Mouse (Mus musculus) lung, postnatal 0 days (tissue): ENCODE results near the gene Cenpc1.

Experiments used
- CTCF ChIP-seq: IDR thresholded peaks from 2 replicates; pipeline ENCODE4 v1.5.1; 2016; ENCODE audit warnings: antibody characterized with exemption, mild to moderate bottlenecking
- EP300 ChIP-seq: IDR thresholded peaks from 2 replicates; pipeline ENCODE4 v1.6.1; 2016; ENCODE audit warnings: antibody characterized with exemption, mild to moderate bottlenecking, control low read depth

DNA sequence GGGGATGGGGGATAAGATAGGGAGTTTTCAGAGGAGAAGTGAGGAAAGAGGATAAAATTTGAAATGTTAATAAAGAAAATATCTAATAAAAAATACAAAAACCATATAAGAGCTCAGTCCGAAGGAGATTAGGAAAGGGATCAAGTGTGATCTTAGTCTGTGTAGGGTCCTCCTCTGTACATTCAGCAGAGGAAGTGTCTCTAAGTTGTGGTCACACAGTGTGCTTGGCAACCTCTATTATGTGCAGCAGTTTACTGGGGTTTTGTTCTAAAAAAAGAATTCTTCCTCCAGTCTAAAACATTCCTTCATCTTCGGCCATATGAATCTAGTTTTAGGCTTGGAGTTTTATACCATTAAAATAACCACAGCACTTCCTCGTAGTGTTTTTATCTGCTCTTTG, 33.6 kb upstream of the Cenpc1 start:
- TF ChIP-seq CTCF (no peak), EP300 (no peak)
